9 mouse cellular contexts compared by ENCODE assay signal in the genomic region with DNA sequence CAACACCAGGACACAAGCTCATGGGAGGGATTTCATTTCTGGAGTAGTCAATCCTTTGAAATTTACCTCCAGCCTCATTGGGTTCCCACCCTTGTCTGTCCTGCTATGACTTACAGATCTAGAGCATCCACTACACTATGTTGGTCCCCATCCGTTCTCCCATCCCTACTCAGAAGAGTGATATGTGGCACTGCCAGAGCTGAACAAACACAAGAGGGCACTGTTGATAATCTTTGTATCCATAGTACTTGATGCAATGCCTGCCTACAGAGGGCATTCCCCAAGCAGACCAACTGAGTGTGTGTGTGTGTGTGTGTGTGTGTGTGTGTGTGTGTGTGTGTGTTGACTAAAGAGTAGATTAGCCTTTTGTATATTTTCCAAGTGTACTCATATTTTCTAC. TPM values are rescaled to one million over a fixed set of nuclear protein-coding genes. Genes with fewer than 3 reads are reported as not detected.
DNase-seq lines count a peak whose midpoint lies in the region; ATAC-seq and TF ChIP-seq lines count a peak whose summit lies in the region.
"Had no signal": no experiment of that assay in that cellular context is flagged by ENCODE, and none has a peak within 500 bp of the region (broad histone marks: within the 10 kb centered on the region; RNA-seq: fewer than 3 reads in every experiment).

No protein-coding gene starts in this region.

- no peak overlapping the region for H3K4me3 ChIP-seq in heart, postnatal 0 days (ENCODE audit: low read depth, low read length)
- no peak overlapping the region for H3K4me3 ChIP-seq in thymus, adult 2 months (ENCODE audit: control insufficient read depth, insufficient read depth, low read length)
- no peak overlapping the region for H3K4me3 ChIP-seq in hindbrain, embryonic 10.5 days
- no peak overlapping the region for H3K4me3 ChIP-seq in heart, embryonic 12.5 days
- H3K4me3 ChIP-seq: embryonic facial prominence, embryonic 12.5 days had no signal

- 57% methylated on average over 1 of the region's 1 CpGs for WGBS in heart, postnatal 0 days
- 62% methylated on average over 1 of the region's 1 CpGs for WGBS in thymus, adult 2 months
- 97% methylated on average over 1 of the region's 1 CpGs for WGBS in hindbrain, embryonic 10.5 days
- 73% methylated on average over 1 of the region's 1 CpGs for WGBS in heart, embryonic 12.5 days

- peak; percentile 53 for TF ChIP-seq CTCF in heart, postnatal 0 days (IDR thresholded peaks at IDR 0.05; ENCODE audit: low read depth)
- no peak for TF ChIP-seq CTCF in thymus, adult 2 months (IDR thresholded peaks at IDR 0.05; ENCODE audit: borderline replicate concordance, control insufficient read depth, extremely low read depth, insufficient read depth, low read length, poor library complexity)

- H3K4me1 ChIP-seq in heart, postnatal 0 days (ENCODE audit: control insufficient read depth, insufficient read depth) = no peaks in the 10 kb centered on the region
- H3K4me1 ChIP-seq in thymus, adult 2 months (replicated peaks; ENCODE audit: control insufficient read depth, insufficient read depth, low read length) = peaks cover 5% of the 10 kb centered on the region
- no peaks in the 10 kb centered on the region for H3K4me1 ChIP-seq in hindbrain, embryonic 10.5 days (replicated peaks)
- H3K4me1 ChIP-seq in heart, embryonic 12.5 days (replicated peaks) = peaks cover 4% of the 10 kb centered on the region; the same call in 1 of the 2 replicates
- H3K4me1 ChIP-seq: embryonic facial prominence, embryonic 12.5 days had no signal

- no peak overlapping the region for H3K27ac ChIP-seq in heart, postnatal 0 days (ENCODE audit: low read depth)
- H3K27ac ChIP-seq in thymus, adult 2 months (ENCODE audit: control insufficient read depth, insufficient read depth, low read length) = no peak overlapping the region
- H3K27ac ChIP-seq in hindbrain, embryonic 10.5 days = no peak overlapping the region
- no peak overlapping the region for H3K27ac ChIP-seq in heart, embryonic 12.5 days (ENCODE audit: poor library complexity, severe bottlenecking)
- H3K27ac ChIP-seq: embryonic facial prominence, embryonic 12.5 days had no signal

- TF ChIP-seq EP300 in heart, postnatal 0 days (IDR thresholded peaks at IDR 0.05; ENCODE audit: low read depth) = no peak

- ATAC-seq in heart, postnatal 0 days (ENCODE audit: insufficient read depth, low read depth) = no peak
- ATAC-seq in heart, embryonic 12.5 days (ENCODE audit: insufficient number of reproducible peaks, low FRiP score) = no peak

- no peak for TF ChIP-seq POLR2A in thymus, adult 2 months (IDR thresholded peaks at IDR 0.05; ENCODE audit: control insufficient read depth, extremely low read depth, insufficient read depth, low read length, poor library complexity)

- H3K9me3 ChIP-seq in heart, postnatal 0 days (replicated peaks; ENCODE audit: control insufficient read depth, low read length) = no peaks in the 10 kb centered on the region
- no peaks in the 10 kb centered on the region for H3K9me3 ChIP-seq in hindbrain, embryonic 10.5 days
- no peaks in the 10 kb centered on the region for H3K9me3 ChIP-seq in heart, embryonic 12.5 days (replicated peaks)
- H3K9me3 ChIP-seq: embryonic facial prominence, embryonic 12.5 days had no signal

- no peak overlapping the region for H3K4me2 ChIP-seq in heart, postnatal 0 days (ENCODE audit: low read depth, low read length)
- no peak overlapping the region for H3K4me2 ChIP-seq in heart, embryonic 12.5 days
- H3K4me2 ChIP-seq: embryonic facial prominence, embryonic 12.5 days had no signal

- H3K9ac ChIP-seq in heart, postnatal 0 days (replicated peaks; ENCODE audit: low read depth, low read length) = no peak overlapping the region
- H3K9ac ChIP-seq in heart, embryonic 12.5 days = no peak overlapping the region
- H3K9ac ChIP-seq: embryonic facial prominence, embryonic 12.5 days had no signal

- peak; percentile 28 for DNase-seq in heart, postnatal 0 days (ENCODE audit: low spot score)
- DNase-seq in heart, postnatal 36 days = no peak
- peak; percentile 41 for DNase-seq in thymus, adult 2 months
- DNase-seq in thymus, postnatal 36 days = no peak
- DNase-seq in induced T-regulatory cell, adult 2 months (ENCODE audit: low read depth) = peak; percentile 55
- DNase-seq in hindbrain, embryonic 10.5 days (ENCODE audit: low spot score) = no peak
- no peak for DNase-seq in ovary, postnatal 36 days (ENCODE audit: low spot score)

- intact Hi-C loops in heart, postnatal 36 days (cut with DNase I) = loop anchor here (2.0 to 5.0 kb wide), 2 partner anchors 123 to 301 kb away; no protein-coding TSS in a partner anchor

- H3K36me3 ChIP-seq in heart, postnatal 0 days (replicated peaks; ENCODE audit: control insufficient read depth, insufficient read depth, low read length) = no peaks in the 10 kb centered on the region
- H3K36me3 ChIP-seq in thymus, adult 2 months (ENCODE audit: control insufficient read depth, insufficient read depth, low read length) = no peaks in the 10 kb centered on the region
- H3K36me3 ChIP-seq in hindbrain, embryonic 10.5 days = no peaks in the 10 kb centered on the region
- H3K36me3 ChIP-seq in heart, embryonic 12.5 days = no peaks in the 10 kb centered on the region
- H3K36me3 ChIP-seq: embryonic facial prominence, embryonic 12.5 days had no signal

- H3K27me3 ChIP-seq in heart, postnatal 0 days (ENCODE audit: control insufficient read depth, insufficient read depth, low read length) = no peaks in the 10 kb centered on the region
- no peaks in the 10 kb centered on the region for H3K27me3 ChIP-seq in thymus, adult 2 months (ENCODE audit: control insufficient read depth, insufficient read depth, low read length)
- no peaks in the 10 kb centered on the region for H3K27me3 ChIP-seq in hindbrain, embryonic 10.5 days (ENCODE audit: insufficient read depth, poor library complexity, severe bottlenecking)
- H3K27me3 ChIP-seq in heart, embryonic 12.5 days (replicated peaks) = no peaks in the 10 kb centered on the region
- H3K27me3 ChIP-seq: embryonic facial prominence, embryonic 12.5 days had no signal

RNA-seq across cellular contexts. Expression of a gene that starts 58.4 kb away (rescaled TPM):
- total RNA-seq in heart, postnatal 0 days (2014; rRNA removed; ENCODE audit: low replicate concordance) = 7.8 and 20.4 TPM in 2 replicates
- 2.3 and 2.8 TPM in 2 replicates for polyA plus RNA-seq in heart, postnatal 0 days (2015; fragmentation: Nextera tagmentation; extraction: Ambion mirVana)
- 100 to 1,000 TPM; 104 to 189 TPM for total RNA-seq in heart, postnatal 36 days (2021)
- polyA plus RNA-seq in thymus, adult 2 months (2012; rRNA removed) = 25.2 and 26.5 TPM in 2 replicates
- polyA plus RNA-seq in hindbrain, embryonic 10.5 days (2016; fragmentation: Nextera tagmentation; extraction: Ambion mirVana) = 0.22 and 0.31 TPM in 2 replicates
- polyA plus RNA-seq in heart, embryonic 12.5 days (2016; fragmentation: Nextera tagmentation; extraction: Ambion mirVana) = 0.17 and 0.23 TPM in 2 replicates

Comparison
In these comparisons a context has a peak if more than half of its experiments do, and no peak if none do; other contexts are left out.
1. DNase-seq: peak in heart, postnatal 0 days (single experiment), thymus, adult 2 months (single experiment) and induced T-regulatory cell, adult 2 months (single experiment); none in heart, postnatal 36 days (0 of 2), thymus, postnatal 36 days (0 of 2), hindbrain, embryonic 10.5 days (single experiment) and ovary, postnatal 36 days (single experiment).